Mouse (Mus musculus) hindbrain, embryonic 14.5 days (tissue): ENCODE measurements around the gene Ddost. TPM values are rescaled to one million over a fixed set of nuclear protein-coding genes. Genes with fewer than 3 reads are reported as not detected.

Experiments
- ATAC-seq: fragments of 200-750 bp; cut with Nextera tagmentation; 2 replicates; pipeline ENCODE4 v1.8.0; 2017; ENCODE audit warnings: moderate number of reproducible peaks, mild to moderate bottlenecking, moderate TSS enrichment, moderate library complexity; ENCODE audit not compliant: low FRiP score
- DNase-seq: peaks from one replicate; pipeline ENCODE4 v3.0.0-alpha.2; 2015; ENCODE audit warnings: low spot score
- H3K27ac ChIP-seq: fragments of 300-500 bp; sonication (generic); 2 replicates; pipeline ENCODE4 v1.5.1; 2014; ENCODE audit warnings: mild to moderate bottlenecking, moderate library complexity
- H3K27me3 ChIP-seq: fragments of 300-500 bp; sonication (generic); 2 replicates; pipeline ENCODE4 v1.6.1; 2014; ENCODE audit warnings: mild to moderate bottlenecking, low read length, mixed read lengths; ENCODE audit not compliant: control insufficient read depth, insufficient read depth
- H3K36me3 ChIP-seq: fragments of 300-500 bp; sonication (generic); replicated peaks from 2 replicates; pipeline ENCODE4 v1.6.1; 2014; ENCODE audit not compliant: control insufficient read depth, insufficient read depth
- H3K4me1 ChIP-seq: fragments of 300-500 bp; sonication (generic); replicated peaks from 2 replicates; pipeline ENCODE4 v1.6.1; 2014; ENCODE audit warnings: antibody characterized with exemption, low read length, mixed read lengths; ENCODE audit not compliant: control insufficient read depth, insufficient read depth
- H3K4me2 ChIP-seq: fragments of 300-500 bp; sonication (generic); replicated peaks from 2 replicates; pipeline ENCODE4 v1.6.1; 2014; ENCODE audit warnings: mild to moderate bottlenecking, moderate library complexity
- H3K4me3 ChIP-seq: fragments of 300-500 bp; sonication (generic); replicated peaks from 2 replicates; pipeline ENCODE4 v1.5.1; 2014; ENCODE audit warnings: mild to moderate bottlenecking, low read length
- H3K9ac ChIP-seq: fragments of 300-500 bp; sonication (generic); 2 replicates; pipeline ENCODE4 v1.6.1; 2014
- H3K9me3 ChIP-seq: fragments of 300-500 bp; sonication (generic); 2 replicates; pipeline ENCODE4 v1.6.1; 2016; ENCODE audit warnings: low read length; ENCODE audit not compliant: control insufficient read depth
- WGBS: fragments of 180-500 bp; shearing (Covaris S2); extraction: QIAGEN DNeasy Blood & Tissue Kit; methylation state at CpG from one replicate; pipeline ENCODE4 v1.1.7; 2014; 5-methylcytosine and 5-hydroxymethylcytosine counted together
- polyA plus RNA-seq: library from polyadenylated mRNA; unstranded; fragments of >200 nt; fragmentation: Nextera tagmentation; extraction: Ambion mirVana; gene quantifications from 2 replicates; pipeline ENCODE4 v1.2.1, GENCODE M21; 2014

Ddost gene
- polyA plus RNA-seq, 1 experiment from 2014 or later: 197 TPM

DNA sequence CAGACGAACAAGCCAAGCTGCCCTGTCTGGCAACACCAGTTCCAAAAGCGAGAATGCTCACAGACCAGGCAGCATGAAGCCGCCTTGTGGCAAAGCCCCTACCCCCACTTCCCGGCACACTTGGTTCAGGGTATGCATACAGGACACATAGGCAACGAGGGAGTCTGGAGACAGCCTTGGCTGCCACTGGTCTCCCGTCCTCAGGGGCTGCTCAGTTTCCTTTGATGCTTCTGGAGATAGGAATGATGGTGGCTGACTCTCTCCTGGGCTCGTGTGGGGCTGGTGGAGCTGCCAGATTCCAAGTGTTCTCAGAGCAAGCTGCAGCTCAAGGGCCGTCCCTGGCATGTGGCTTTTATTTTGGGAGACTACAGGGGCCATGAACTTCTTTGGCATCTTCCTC is 36.9 kb downstream of the Ddost start:
- no peaks in the 10 kb centered on the region for H3K36me3 ChIP-seq
- H3K27ac ChIP-seq: no peak overlapping the region
- 69% methylated on average over 8 of the region's 8 CpGs for WGBS
- no peak overlapping the region for H3K4me2 ChIP-seq
- H3K9ac ChIP-seq: no peak overlapping the region
- DNase-seq (no peak), ATAC-seq (no peak)
- no peaks in the 10 kb centered on the region for H3K4me1 ChIP-seq
- no peak overlapping the region for H3K4me3 ChIP-seq
- no peaks in the 10 kb centered on the region for H3K27me3 ChIP-seq
- no peaks in the 10 kb centered on the region for H3K9me3 ChIP-seq

DNA sequence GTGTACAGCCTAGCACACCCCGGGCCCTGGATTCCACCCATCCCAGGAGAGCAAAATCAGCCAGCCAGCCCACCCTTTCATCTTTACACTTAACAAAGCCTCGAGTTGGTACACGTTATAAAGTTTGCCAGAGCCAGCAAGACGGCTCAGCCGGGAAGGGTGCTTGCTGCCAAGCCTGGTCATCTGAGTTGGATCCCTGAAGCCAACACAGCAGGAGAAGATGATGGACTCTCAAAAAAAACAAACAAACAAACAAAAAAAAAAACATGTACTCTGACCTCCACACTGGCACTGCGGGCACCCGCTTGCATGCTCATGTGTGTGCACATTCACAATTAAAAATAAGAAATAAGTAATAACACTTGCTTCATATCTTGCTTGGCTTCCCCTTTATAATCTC is 37.5 kb downstream of the Ddost start:
- ATAC-seq (no peak), DNase-seq (no peak)
- Histone ChIP-seq H3K4me2 (no peak overlapping the region), H3K27ac (no peak overlapping the region), H3K36me3 (no peaks in the 10 kb centered on the region), H3K9ac (no peak overlapping the region), H3K4me3 (no peak overlapping the region), H3K4me1 (no peaks in the 10 kb centered on the region), H3K9me3 (no peaks in the 10 kb centered on the region), H3K27me3 (no peaks in the 10 kb centered on the region)
- WGBS: 80% methylated on average over 7 of the region's 7 CpGs

- Histone ChIP-seq H3K4me1 (no peaks in the 10 kb centered on the region), H3K27ac (no peak overlapping the region), H3K9ac (no peak overlapping the region), H3K4me3 (no peak overlapping the region), H3K4me2 (no peak overlapping the region), H3K27me3 (no peaks in the 10 kb centered on the region), H3K36me3 (no peaks in the 10 kb centered on the region), H3K9me3 (no peaks in the 10 kb centered on the region)
- no peak for DNase-seq
- no peak for ATAC-seq
- 87% methylated on average over 6 of the region's 6 CpGs for WGBS
These were observed 38.2 kb downstream of the Ddost start for GRCm38 (mm10) chr4:138342778-138343177.

DNA sequence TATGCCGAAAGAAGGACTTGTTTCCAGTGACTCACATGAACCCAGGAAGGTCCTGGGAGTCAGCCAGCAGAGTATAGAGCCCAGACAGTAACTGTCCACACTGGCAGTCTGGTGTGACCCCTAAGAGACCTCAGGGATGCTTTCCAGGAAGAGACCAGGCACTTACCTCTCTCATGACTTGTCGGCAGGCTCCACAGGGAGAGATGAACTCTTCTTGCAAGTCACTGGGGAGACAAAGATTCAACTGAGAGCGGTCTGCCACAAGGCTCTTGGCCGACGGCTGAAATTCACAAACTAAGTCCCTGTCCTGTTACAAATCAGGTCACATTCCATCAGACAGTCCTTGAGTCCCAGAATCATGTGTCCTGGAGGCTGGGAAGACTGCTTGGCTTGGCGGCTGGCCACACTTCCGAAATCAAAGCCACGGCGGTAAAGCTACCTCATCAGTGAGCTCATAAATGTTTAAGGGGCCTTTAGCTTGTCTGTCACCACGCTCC is 38.9 kb downstream of the Ddost start:
- H3K9ac ChIP-seq: no peak overlapping the region
- 69% methylated on average over 10 of the region's 10 CpGs for WGBS
- no peaks in the 10 kb centered on the region for H3K4me1 ChIP-seq
- no peak overlapping the region for H3K27ac ChIP-seq
- H3K27me3 ChIP-seq: no peaks in the 10 kb centered on the region
- DNase-seq: no peak
- no peak overlapping the region for H3K4me2 ChIP-seq
- H3K9me3 ChIP-seq: no peaks in the 10 kb centered on the region
- H3K36me3 ChIP-seq: no peaks in the 10 kb centered on the region
- ATAC-seq: no peak
- no peak overlapping the region for H3K4me3 ChIP-seq

- Histone ChIP-seq H3K27me3 (no peaks in the 10 kb centered on the region), H3K9ac (no peak overlapping the region), H3K4me2 (no peak overlapping the region), H3K27ac (no peak overlapping the region), H3K36me3 (no peaks in the 10 kb centered on the region), H3K4me1 (no peaks in the 10 kb centered on the region), H3K9me3 (no peaks in the 10 kb centered on the region), H3K4me3 (no peak overlapping the region)
- DNase-seq: no peak
- WGBS: 74% methylated on average over 9 of the region's 9 CpGs
- no peak for ATAC-seq
These were observed 40.5 kb downstream of the Ddost start for GRCm38 (mm10) chr4:138344891-138345545.

DNA sequence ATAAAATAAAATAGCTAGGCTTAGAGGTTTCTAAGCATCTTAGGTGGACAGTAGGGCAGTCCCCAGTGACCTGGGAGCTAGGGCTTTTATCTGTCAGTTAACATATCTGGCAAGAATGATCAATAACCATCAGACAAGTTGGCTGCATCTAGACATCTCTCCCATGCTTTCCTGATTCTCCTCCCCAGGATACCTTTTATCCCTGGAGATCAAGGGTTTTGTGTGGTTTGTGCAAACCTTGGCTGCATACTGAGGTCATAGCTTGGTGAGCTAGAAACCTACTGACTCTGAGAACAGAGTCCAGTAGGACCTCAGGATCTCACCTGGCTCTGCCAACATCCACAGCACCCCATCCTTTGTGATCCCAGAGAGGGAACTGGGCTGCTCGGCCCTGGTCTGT is 42.8 kb downstream of the Ddost start:
- Histone ChIP-seq H3K4me3 (no peak overlapping the region), H3K9ac (no peak overlapping the region), H3K4me2 (no peak overlapping the region), H3K36me3 (no peaks in the 10 kb centered on the region), H3K27me3 (no peaks in the 10 kb centered on the region), H3K9me3 (no peaks in the 10 kb centered on the region), H3K4me1 (no peaks in the 10 kb centered on the region), H3K27ac (no peak overlapping the region)
- 70% methylated on average over 1 of the region's 1 CpGs for WGBS
- ATAC-seq: no peak
- no peak for DNase-seq

DNA sequence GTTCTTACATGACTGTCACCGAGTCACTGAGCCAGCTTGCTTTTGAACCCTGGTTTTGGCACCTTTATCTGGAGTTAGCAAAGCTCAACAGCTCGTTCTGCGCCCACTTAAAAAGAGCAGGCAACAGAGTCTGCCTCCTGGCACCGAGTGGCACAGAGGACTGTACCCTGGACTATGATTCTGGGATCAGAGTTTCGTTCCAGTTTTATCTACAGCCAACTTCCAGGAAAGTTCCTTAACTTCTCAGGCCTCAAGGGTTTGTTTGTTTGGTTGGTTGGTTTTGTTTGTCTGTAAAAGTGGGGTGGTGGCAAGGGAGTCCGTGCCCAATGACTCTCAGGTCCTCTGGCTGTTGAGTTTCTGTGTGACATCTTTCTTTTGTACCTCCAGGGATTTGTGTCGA is 44.2 kb downstream of the Ddost start:
- Histone ChIP-seq H3K9ac (no peak overlapping the region), H3K36me3 (no peaks in the 10 kb centered on the region), H3K4me1 (no peaks in the 10 kb centered on the region), H3K27me3 (no peaks in the 10 kb centered on the region), H3K9me3 (no peaks in the 10 kb centered on the region), H3K4me2 (no peak overlapping the region), H3K27ac (no peak overlapping the region), H3K4me3 (no peak overlapping the region)
- no peak for DNase-seq
- 79% methylated on average over 7 of the region's 7 CpGs for WGBS
- no peak for ATAC-seq

DNA sequence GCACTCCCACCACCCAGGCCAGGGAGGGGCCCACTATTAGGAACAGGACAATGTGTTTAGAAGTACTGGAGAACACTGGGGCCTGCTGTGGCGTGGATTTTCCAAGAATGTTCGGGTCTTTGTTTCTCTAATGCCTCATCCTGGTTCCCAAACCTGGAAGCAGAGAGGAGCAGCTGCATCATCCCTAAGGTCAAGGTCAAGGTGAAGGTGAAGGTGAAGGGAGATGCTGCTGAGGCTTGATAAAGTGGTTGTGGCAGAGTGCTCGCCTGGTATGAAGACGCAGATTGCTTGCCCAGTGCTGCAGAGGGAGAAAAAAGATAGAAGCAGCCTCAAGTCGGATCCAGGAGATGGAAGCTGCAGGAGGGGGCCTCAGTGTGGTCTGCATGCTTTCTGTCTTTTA is 47.3 kb downstream of the Ddost start:
- Histone ChIP-seq H3K9ac (no peak overlapping the region), H3K27me3 (no peaks in the 10 kb centered on the region), H3K9me3 (no peaks in the 10 kb centered on the region), H3K36me3 (no peaks in the 10 kb centered on the region), H3K4me1 (no peaks in the 10 kb centered on the region), H3K4me2 (no peak overlapping the region), H3K4me3 (no peak overlapping the region), H3K27ac (no peak overlapping the region)
- WGBS: 87% methylated on average over 5 of the region's 5 CpGs
- ATAC-seq (no peak), DNase-seq (no peak)

- Histone ChIP-seq H3K27ac (no peak overlapping the region), H3K4me3 (no peak overlapping the region), H3K4me2 (no peak overlapping the region), H3K9ac (no peak overlapping the region), H3K27me3 (no peaks in the 10 kb centered on the region), H3K9me3 (no peaks in the 10 kb centered on the region), H3K36me3 (no peaks in the 10 kb centered on the region), H3K4me1 (no peaks in the 10 kb centered on the region)
- ATAC-seq (no peak), DNase-seq (no peak)
- 88% methylated on average over 6 of the region's 6 CpGs for WGBS
These were observed 48.2 kb downstream of the Ddost start for GRCm38 (mm10) chr4:138352692-138353091.
